Mouse (Mus musculus): ENCODE measurements around the gene Rasl11a. TPM values are rescaled to one million over a fixed set of nuclear protein-coding genes. Genes with fewer than 3 reads are reported as not detected.

Gene Rasl11a
- 26.8 and 32.7 TPM in 2 replicates for polyA plus RNA-seq (2015; fragmentation: Nextera tagmentation; extraction: Ambion mirVana)

- peak within 1 kb of the TSS; percentile 93 for H3K4me2 ChIP-seq (replicated peaks)
- H3K4me3 ChIP-seq (replicated peaks) = peak within 1 kb of the TSS; percentile 62
- peak within 1 kb of the TSS; percentile 74 for H3K27ac ChIP-seq
- H3K27me3 ChIP-seq (replicated peaks) = no peaks in the 10 kb centered on the region
- peak; percentile 96 for ATAC-seq
- peaks cover 15% of the 10 kb centered on the region for H3K4me1 ChIP-seq (replicated peaks)
- H3K9ac ChIP-seq = peak within 1 kb of the TSS; percentile 65
- no peaks in the 10 kb centered on the region for H3K9me3 ChIP-seq
- H3K36me3 ChIP-seq = no peaks in the 10 kb centered on the region
- WGBS = under 1% methylated on average over 40 of the region's 40 CpGs
Observed at GRCm38 (mm10) chr5:146844945-146845365, at the start of gene Rasl11a. Gene Rasl11a, plus strand, starts transcription at chr5:146845071.

GRCm38 (mm10) chr5:146795728-146796127 is 49.1 kb upstream of the Rasl11a start:
- no peaks in the 10 kb centered on the region for H3K9me3 ChIP-seq
- H3K9ac ChIP-seq = no peak overlapping the region
- H3K4me1 ChIP-seq (replicated peaks) = peaks cover 25% of the 10 kb centered on the region
- H3K4me2 ChIP-seq (replicated peaks) = no peak overlapping the region
- no peaks in the 10 kb centered on the region for H3K36me3 ChIP-seq
- ATAC-seq = no peak
- WGBS = 80% methylated on average over 13 of the region's 13 CpGs
- H3K4me3 ChIP-seq (replicated peaks) = no peak overlapping the region
- H3K27me3 ChIP-seq (replicated peaks) = no peaks in the 10 kb centered on the region
- no peak overlapping the region for H3K27ac ChIP-seq

GRCm38 (mm10) chr5:146798031-146798430 is 46.8 kb upstream of the Rasl11a start:
- Histone ChIP-seq H3K27ac (no peak overlapping the region), H3K9ac (no peak overlapping the region), H3K9me3 (no peaks in the 10 kb centered on the region), H3K27me3 (replicated peaks) (no peaks in the 10 kb centered on the region), H3K4me1 (replicated peaks) (peaks cover 5% of the 10 kb centered on the region), H3K4me2 (replicated peaks) (no peak overlapping the region), H3K36me3 (no peaks in the 10 kb centered on the region), H3K4me3 (replicated peaks) (no peak overlapping the region)
- WGBS = 58% methylated on average over 9 of the region's 9 CpGs
- no peak for ATAC-seq

- no peak overlapping the region for H3K4me2 ChIP-seq (replicated peaks)
- ATAC-seq = no peak
- H3K9me3 ChIP-seq = no peaks in the 10 kb centered on the region
- H3K4me1 ChIP-seq (replicated peaks) = no peaks in the 10 kb centered on the region
- H3K27ac ChIP-seq = no peak overlapping the region
- 76% methylated on average over 8 of the region's 8 CpGs for WGBS
- no peak overlapping the region for H3K4me3 ChIP-seq (replicated peaks)
- H3K9ac ChIP-seq = no peak overlapping the region
- H3K27me3 ChIP-seq (replicated peaks) = no peaks in the 10 kb centered on the region
- no peaks in the 10 kb centered on the region for H3K36me3 ChIP-seq
Observed at GRCm38 (mm10) chr5:146806004-146806430, 38.9 kb upstream of the Rasl11a start.

GRCm38 (mm10) chr5:146809951-146810350 is 34.9 kb upstream of the Rasl11a start:
- H3K9me3 ChIP-seq = no peaks in the 10 kb centered on the region
- no peak for ATAC-seq
- H3K4me1 ChIP-seq (replicated peaks) = no peaks in the 10 kb centered on the region
- no peak overlapping the region for H3K9ac ChIP-seq
- no peak overlapping the region for H3K27ac ChIP-seq
- no peak overlapping the region for H3K4me2 ChIP-seq (replicated peaks)
- H3K4me3 ChIP-seq (replicated peaks) = no peak overlapping the region
- H3K36me3 ChIP-seq = no peaks in the 10 kb centered on the region
- 81% methylated on average over 5 of the region's 5 CpGs for WGBS
- no peaks in the 10 kb centered on the region for H3K27me3 ChIP-seq (replicated peaks)

GRCm38 (mm10) chr5:146812866-146813265 is 32.0 kb upstream of the Rasl11a start:
- no peak overlapping the region for H3K4me2 ChIP-seq (replicated peaks)
- no peak overlapping the region for H3K27ac ChIP-seq
- no peak overlapping the region for H3K4me3 ChIP-seq (replicated peaks)
- H3K36me3 ChIP-seq = no peaks in the 10 kb centered on the region
- no peaks in the 10 kb centered on the region for H3K4me1 ChIP-seq (replicated peaks)
- no peak overlapping the region for H3K9ac ChIP-seq
- H3K27me3 ChIP-seq (replicated peaks) = no peaks in the 10 kb centered on the region
- WGBS = 87% methylated on average over 5 of the region's 5 CpGs
- no peaks in the 10 kb centered on the region for H3K9me3 ChIP-seq
- no peak for ATAC-seq

- no peaks in the 10 kb centered on the region for H3K36me3 ChIP-seq
- no peak overlapping the region for H3K4me3 ChIP-seq (replicated peaks)
- no peak overlapping the region for H3K9ac ChIP-seq
- 89% methylated on average over 4 of the region's 4 CpGs for WGBS
- H3K4me1 ChIP-seq (replicated peaks) = no peaks in the 10 kb centered on the region
- H3K27me3 ChIP-seq (replicated peaks) = no peaks in the 10 kb centered on the region
- no peak overlapping the region for H3K4me2 ChIP-seq (replicated peaks)
- H3K9me3 ChIP-seq = no peaks in the 10 kb centered on the region
- H3K27ac ChIP-seq = no peak overlapping the region
- ATAC-seq = no peak
Observed at GRCm38 (mm10) chr5:146813421-146813820, 31.4 kb upstream of the Rasl11a start.

GRCm38 (mm10) chr5:146815394-146815793 is 29.5 kb upstream of the Rasl11a start:
- no peaks in the 10 kb centered on the region for H3K27me3 ChIP-seq (replicated peaks)
- no peak overlapping the region for H3K4me2 ChIP-seq (replicated peaks)
- H3K9me3 ChIP-seq = no peaks in the 10 kb centered on the region
- no peaks in the 10 kb centered on the region for H3K36me3 ChIP-seq
- H3K27ac ChIP-seq = no peak overlapping the region
- no peaks in the 10 kb centered on the region for H3K4me1 ChIP-seq (replicated peaks)
- no peak overlapping the region for H3K9ac ChIP-seq
- WGBS = 82% methylated on average over 4 of the region's 4 CpGs
- ATAC-seq = no peak
- no peak overlapping the region for H3K4me3 ChIP-seq (replicated peaks)

GRCm38 (mm10) chr5:146817583-146817982 is 27.3 kb upstream of the Rasl11a start:
- Histone ChIP-seq H3K27me3 (replicated peaks) (no peaks in the 10 kb centered on the region), H3K36me3 (no peaks in the 10 kb centered on the region), H3K4me3 (replicated peaks) (no peak overlapping the region), H3K27ac (no peak overlapping the region), H3K9me3 (no peaks in the 10 kb centered on the region), H3K9ac (no peak overlapping the region), H3K4me2 (replicated peaks) (no peak overlapping the region), H3K4me1 (replicated peaks) (no peaks in the 10 kb centered on the region)
- no peak for ATAC-seq
- 81% methylated on average over 8 of the region's 8 CpGs for WGBS

GRCm38 (mm10) chr5:146818906-146819623 is 25.8 kb upstream of the Rasl11a start:
- WGBS = 70% methylated on average over 8 of the region's 8 CpGs
- no peak for ATAC-seq

GRCm38 (mm10) chr5:146823005-146823404 is 21.9 kb upstream of the Rasl11a start:
- WGBS = 85% methylated on average over 5 of the region's 5 CpGs
- no peak for ATAC-seq
- peaks cover 3% of the 10 kb centered on the region; the same call in 1 of the 2 replicates for H3K4me1 ChIP-seq (replicated peaks)
- no peaks in the 10 kb centered on the region for H3K9me3 ChIP-seq
- H3K36me3 ChIP-seq = no peaks in the 10 kb centered on the region
- no peak overlapping the region for H3K4me2 ChIP-seq (replicated peaks)
- no peak overlapping the region for H3K4me3 ChIP-seq (replicated peaks)
- H3K9ac ChIP-seq = no peak overlapping the region
- no peak overlapping the region for H3K27ac ChIP-seq
- no peaks in the 10 kb centered on the region for H3K27me3 ChIP-seq (replicated peaks)

More at GRCm38 (mm10) chr5:146818906-146819623, 25.8 kb upstream of the Rasl11a start:
- H3K9ac ChIP-seq = no peak overlapping the region
- no peaks in the 10 kb centered on the region for H3K9me3 ChIP-seq
- H3K36me3 ChIP-seq = no peaks in the 10 kb centered on the region
- H3K27me3 ChIP-seq (replicated peaks) = no peaks in the 10 kb centered on the region
- H3K4me1 ChIP-seq (replicated peaks) = no peaks in the 10 kb centered on the region
- H3K4me2 ChIP-seq (replicated peaks) = no peak overlapping the region
- H3K4me3 ChIP-seq (replicated peaks) = no peak overlapping the region
- no peak overlapping the region for H3K27ac ChIP-seq

- no peak overlapping the region for H3K9ac ChIP-seq
- no peak overlapping the region for H3K4me2 ChIP-seq (replicated peaks)
- no peaks in the 10 kb centered on the region for H3K27me3 ChIP-seq (replicated peaks)
- H3K4me1 ChIP-seq (replicated peaks) = peaks cover 6% of the 10 kb centered on the region; the same call in 1 of the 2 replicates
- H3K9me3 ChIP-seq = no peaks in the 10 kb centered on the region
- peaks cover 4% of the 10 kb centered on the region for H3K36me3 ChIP-seq
- no peak for ATAC-seq
- H3K27ac ChIP-seq = no peak overlapping the region
- no peak overlapping the region for H3K4me3 ChIP-seq (replicated peaks)
- WGBS = 55% methylated on average over 8 of the region's 8 CpGs
Observed at GRCm38 (mm10) chr5:146829528-146829927, 15.3 kb upstream of the Rasl11a start.

- Histone ChIP-seq H3K4me2 (replicated peaks) (peak overlapping the region; percentile 70), H3K4me3 (replicated peaks) (peak overlapping the region; percentile 72), H3K4me1 (replicated peaks) (0 out of 2 replicates have a peak, but pooled peaks cover 3% of the 10 kb centered on the region), H3K9me3 (no peaks in the 10 kb centered on the region), H3K27ac (peak overlapping the region; percentile 84), H3K36me3 (peaks cover 19% of the 10 kb centered on the region), H3K27me3 (replicated peaks) (no peaks in the 10 kb centered on the region), H3K9ac (peak overlapping the region; percentile 95; the same call in 1 of the 2 replicates)
- WGBS = 52% methylated on average over 7 of the region's 7 CpGs
- ATAC-seq = no peak; the same call in 1 of the 2 replicates
Observed at GRCm38 (mm10) chr5:146832435-146832768, 12.5 kb upstream of the Rasl11a start.
